Mouse (Mus musculus) MEL (cell line): ENCODE measurements around the gene Ccpg1.

Experiments used
- CTCF ChIP-seq, 3 experiments: IDR thresholded peaks in 2 of 3; conservative IDR thresholded peaks in 1 of 3; 2 replicates each; pipeline ENCODE4 v1.5.1; 2011 to 2012; ENCODE audit warnings: low read length in 3 of 3, low read depth in 2 of 3, mild to moderate bottlenecking in 2 of 3, improper control_type of control experiment in 1 of 3, inconsistent platforms in 1 of 3, mixed read lengths in 1 of 3, moderate library complexity in 1 of 3; ENCODE audit not compliant: control insufficient read depth in 1 of 3, insufficient read depth in 1 of 3, poor library complexity in 1 of 3, severe bottlenecking in 1 of 3
- ELF1 ChIP-seq: IDR thresholded peaks from 2 replicates; pipeline ENCODE4 v1.6.1; 2014; ENCODE audit warnings: low read depth, mild to moderate bottlenecking, inconsistent platforms, low read length, improper control_type of control experiment, moderate library complexity
- EP300 ChIP-seq, 2 experiments: IDR thresholded peaks; 2 replicates each; pipeline ENCODE4 v1.6.1; 2011; ENCODE audit warnings: improper control_type of control experiment in 2 of 2, low read length in 2 of 2, low read depth in 1 of 2, mild to moderate bottlenecking in 1 of 2
- GATA1 ChIP-seq: IDR thresholded peaks from 2 replicates; pipeline ENCODE4 v1.6.1; 2011; ENCODE audit warnings: low read depth, low read length, improper control_type of control experiment
- MAFK ChIP-seq: IDR thresholded peaks from 2 replicates; pipeline ENCODE4 v1.6.1; 2011; ENCODE audit warnings: low read depth, mild to moderate bottlenecking, low read length, improper control_type of control experiment, borderline replicate concordance
- MEF2A ChIP-seq: IDR thresholded peaks from 2 replicates; pipeline ENCODE4 v1.6.1; 2014; ENCODE audit warnings: low read depth, mild to moderate bottlenecking, inconsistent platforms, low read length, improper control_type of control experiment; ENCODE audit not compliant: poor library complexity, insufficient replicate concordance, severe bottlenecking; ENCODE audit errors: extremely low read depth
- SIN3A ChIP-seq: IDR thresholded peaks from 2 replicates; pipeline ENCODE4 v1.6.1; 2012; ENCODE audit warnings: low read length, improper control_type of control experiment, inconsistent platforms
- TCF12 ChIP-seq: IDR thresholded peaks from 2 replicates; pipeline ENCODE4 v1.6.1; 2014; ENCODE audit warnings: low read depth, mild to moderate bottlenecking, inconsistent platforms, low read length, improper control_type of control experiment, moderate library complexity
- USF1 ChIP-seq: IDR thresholded peaks from 2 replicates; pipeline ENCODE4 v1.6.1; 2014; ENCODE audit warnings: low read depth, mild to moderate bottlenecking, inconsistent platforms, low read length, improper control_type of control experiment, moderate library complexity
- ZKSCAN1 ChIP-seq: IDR thresholded peaks from 2 replicates; pipeline ENCODE4 v1.6.1; 2012; ENCODE audit warnings: low read depth, mild to moderate bottlenecking, inconsistent platforms, low read length, improper control_type of control experiment, moderate library complexity
- ZMIZ1 ChIP-seq: IDR thresholded peaks from 2 replicates; pipeline ENCODE4 v1.6.1; 2012; ENCODE audit warnings: low read depth, mild to moderate bottlenecking, inconsistent platforms, low read length, improper control_type of control experiment, moderate library complexity

GRCm38 (mm10) chr9:72954746-72955145 lies 30.5 kb upstream of the Ccpg1 start:
- TF ChIP-seq ZMIZ1, result no peak
- no peak for TF ChIP-seq MEF2A
- TF ChIP-seq USF1, result no peak
- TF ChIP-seq MAFK, result no peak
- TF ChIP-seq CTCF (IDR thresholded peaks at IDR 0.05 in 2 of 3, conservative IDR thresholded peaks at IDR 0.05 in 1 of 3; ENCODE audit: control insufficient read depth in 1 of 3, insufficient read depth in 1 of 3, low read depth in 2 of 3, low read length in 3 of 3, poor library complexity in 1 of 3, severe bottlenecking in 1 of 3), result peak; percentile 32 to 67 (median 50); a peak in 5 of 6 replicates
- TF ChIP-seq EP300 (IDR thresholded peaks at IDR 0.05; ENCODE audit: low read depth in 1 of 2, low read length in 2 of 2), result no peak
- TF ChIP-seq ZKSCAN1, result no peak
- TF ChIP-seq GATA1, result no peak
- TF ChIP-seq SIN3A, result no peak
- no peak for TF ChIP-seq TCF12
- TF ChIP-seq ELF1, result no peak
